Mouse (Mus musculus): Measurements from ENCODE around the gene 4931417E11Rik. TPM values are rescaled to one million over a fixed set of nuclear protein-coding genes. Genes with fewer than 3 reads are reported as not detected.
A peak's percentile ranks its signal among the peaks of the same experiment; 100 is the strongest.

The 4931417E11Rik gene
- not detected for total RNA-seq (2021)
- long read RNA-seq, experiment 1 = 0 reads
- long read RNA-seq, experiment 2 = 0 reads

DNA sequence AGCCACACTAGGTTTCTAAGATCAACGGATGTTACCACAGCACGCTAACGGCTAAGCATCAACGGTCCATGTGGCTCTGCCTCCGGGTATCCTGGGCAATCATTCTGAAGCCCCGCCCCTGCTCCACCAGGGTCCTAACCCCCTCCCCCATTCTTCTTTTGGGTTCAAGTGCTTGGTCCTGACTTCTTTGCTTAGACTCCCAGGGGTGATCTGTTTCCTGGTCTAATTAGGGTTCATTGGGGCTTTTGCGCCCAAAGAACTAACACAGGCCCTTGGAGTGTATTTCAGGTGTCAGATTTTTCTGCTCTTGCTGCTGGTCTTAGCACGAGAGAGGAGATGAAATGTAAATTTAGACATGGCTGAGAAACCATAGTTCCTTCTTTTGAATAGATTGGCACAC is at the start of gene 4931417E11Rik:
4931417E11Rik (minus strand) TSS at position 101 of the 400 bp plus-strand sequence.
- no peak for DNase-seq
- intact Hi-C loops (cut with DNase I; ENCODE audit: low total_unique reads) = no loop called here

DNA sequence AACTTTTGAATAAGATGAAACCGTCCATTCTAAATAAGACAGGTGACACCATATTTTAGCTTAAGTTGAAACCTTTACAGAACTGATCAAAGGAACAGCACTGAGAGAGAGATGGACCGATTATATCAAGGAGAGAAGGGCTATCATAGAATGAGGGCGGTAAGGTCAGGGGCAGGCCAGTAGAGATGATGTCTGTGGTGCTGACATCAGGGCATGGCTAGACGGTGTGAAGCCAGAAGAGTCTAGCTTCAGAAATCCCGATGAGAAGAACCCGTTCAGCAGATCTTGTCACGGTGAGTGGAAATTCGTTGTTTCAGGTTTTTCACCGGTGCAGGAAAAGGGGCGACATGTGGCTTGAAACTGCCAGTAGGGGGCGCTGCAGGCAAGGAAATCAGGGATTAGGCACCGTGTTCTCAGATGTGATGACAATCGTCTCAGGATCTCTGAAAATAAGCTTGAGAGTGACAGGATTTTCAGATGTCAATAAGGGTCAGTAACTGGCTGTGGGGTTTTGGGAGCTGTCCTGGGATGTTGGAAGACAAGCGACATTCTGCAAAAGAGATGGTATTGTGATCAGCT is 48.4 kb upstream of the 4931417E11Rik start:
- peak; percentile 49 for DNase-seq
- intact Hi-C loops (cut with DNase I; ENCODE audit: low total_unique reads) = no loop called here

- DNase-seq = no peak
- intact Hi-C loops (cut with DNase I; ENCODE audit: low total_unique reads) = no loop called here
Observed at GRCm38 (mm10) chr6:73512907-73513306, 43.4 kb upstream of the 4931417E11Rik start.

DNA sequence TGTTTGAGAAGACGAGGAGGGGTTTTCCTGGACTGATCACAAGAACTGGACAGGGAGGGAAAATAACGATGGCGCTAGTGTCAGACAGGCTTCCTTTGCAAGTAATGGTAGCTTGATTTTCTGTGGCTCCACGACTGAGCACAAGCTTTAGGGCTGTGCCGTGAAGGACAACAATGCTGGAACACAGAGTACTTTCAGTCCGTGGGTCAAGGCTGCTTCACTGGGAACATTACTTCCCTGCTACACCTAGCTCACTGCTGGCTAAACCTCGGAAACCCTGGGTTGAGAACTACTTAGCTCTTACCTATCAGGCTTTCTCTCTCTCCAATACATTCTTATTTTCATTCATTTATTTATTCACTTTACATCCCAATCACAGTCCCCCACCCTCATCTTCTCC is 30.2 kb upstream of the 4931417E11Rik start:
- DNase-seq = no peak
- intact Hi-C loops (cut with DNase I; ENCODE audit: low total_unique reads) = no loop called here

- no peak for DNase-seq
- intact Hi-C loops (cut with DNase I; ENCODE audit: low total_unique reads) = no loop called here
Observed at GRCm38 (mm10) chr6:73497321-73497720, 27.9 kb upstream of the 4931417E11Rik start.

- intact Hi-C loops (cut with DNase I; ENCODE audit: low total_unique reads) = no loop called here
- DNase-seq = no peak
Observed at GRCm38 (mm10) chr6:73490524-73490923, 21.1 kb upstream of the 4931417E11Rik start.

DNA sequence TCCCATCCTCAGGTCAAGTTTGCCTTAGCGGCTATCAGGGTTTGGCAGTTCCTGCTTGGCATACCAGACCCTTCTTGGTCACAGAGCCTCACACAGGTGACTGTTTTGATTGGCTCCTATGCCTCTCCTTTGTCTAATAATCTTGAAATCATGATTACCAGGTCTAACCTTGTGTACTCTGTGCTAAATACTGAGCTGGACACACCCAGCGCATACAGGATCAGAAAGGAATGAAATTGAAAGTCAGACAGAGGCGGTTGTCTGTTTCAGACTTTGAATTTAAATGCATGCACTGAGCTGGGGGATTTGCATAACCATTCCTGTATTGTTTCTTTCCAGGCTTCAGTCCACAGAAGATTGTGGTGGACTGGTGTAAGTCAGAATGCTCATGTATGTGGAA is 16.1 kb upstream of the 4931417E11Rik start:
- no peak for DNase-seq
- intact Hi-C loops (cut with DNase I; ENCODE audit: low total_unique reads) = no loop called here

- intact Hi-C loops (cut with DNase I; ENCODE audit: low total_unique reads) = no loop called here
- no peak for DNase-seq
Observed at GRCm38 (mm10) chr6:73466084-73466483, 3.4 kb downstream of the 4931417E11Rik start.

GRCm38 (mm10) chr6:73462543-73462942 is 6.9 kb downstream of the 4931417E11Rik start:
- DNase-seq = no peak
- intact Hi-C loops (cut with DNase I; ENCODE audit: low total_unique reads) = no loop called here

- intact Hi-C loops (cut with DNase I; ENCODE audit: low total_unique reads) = no loop called here
- DNase-seq = no peak
Observed at GRCm38 (mm10) chr6:73433912-73434311, 35.6 kb downstream of the 4931417E11Rik start.

DNA sequence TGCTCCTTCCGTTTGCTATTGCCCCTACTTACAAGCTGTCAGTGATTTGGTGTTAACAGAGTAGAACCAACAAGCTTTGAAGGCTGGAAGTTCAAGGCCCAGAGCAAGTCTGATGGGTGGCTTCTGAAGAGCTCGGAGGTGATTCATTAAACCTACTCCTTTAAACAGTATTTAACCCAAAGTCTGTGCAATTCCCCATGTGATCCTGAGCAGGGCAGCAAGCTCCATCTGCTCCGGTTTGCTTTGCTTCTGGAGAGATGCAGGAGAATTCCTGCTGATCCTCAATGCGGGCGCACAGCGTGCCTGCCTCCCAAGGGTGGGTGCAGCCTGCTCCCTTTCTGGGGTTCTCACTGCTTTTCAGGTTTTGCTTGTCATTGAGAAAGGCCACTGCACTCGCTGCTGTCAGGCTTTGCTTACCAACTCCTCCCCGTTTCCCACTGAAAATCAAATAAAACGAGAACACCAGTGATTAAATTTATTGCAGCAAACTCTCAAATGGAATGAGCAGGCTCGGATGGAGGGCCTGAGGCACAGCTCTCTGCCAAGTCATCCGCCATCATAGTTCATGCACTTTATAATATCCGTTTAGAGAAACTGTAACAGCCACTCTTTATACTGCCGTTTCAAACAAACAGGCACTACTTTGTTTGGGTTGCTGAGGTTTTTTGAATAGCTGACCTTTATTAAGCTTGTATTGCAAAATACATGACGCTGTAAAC is 40.7 kb downstream of the 4931417E11Rik start:
- intact Hi-C loops (cut with DNase I; ENCODE audit: low total_unique reads) = no loop called here
- no peak for DNase-seq

GRCm38 (mm10) chr6:73427273-73427812 is 42.1 kb downstream of the 4931417E11Rik start:
- DNase-seq = no peak
- intact Hi-C loops (cut with DNase I; ENCODE audit: low total_unique reads) = no loop called here

Other genes starting within 250 kb of the 4931417E11Rik start
- under 1 TPM; 0.04 to 0.06 TPM for gene Dnah6, start 248.0 kb downstream of the 4931417E11Rik start, total RNA-seq (2021)
- gene Suclg1, start 221.3 kb downstream of the 4931417E11Rik start, total RNA-seq (2021) = 100 to 1,000 TPM; 355 to 426 TPM